Mouse (Mus musculus) embryonic facial prominence, embryonic 12.5 days (tissue): ENCODE measurements around the gene Gm49392. TPM values are rescaled to one million over a fixed set of nuclear protein-coding genes. Genes with fewer than 3 reads are reported as not detected.
"Not testable (repeated sequence)": the region's sequence is repeated elsewhere in the genome, so short reads cannot be mapped to it uniquely, and the experiment has no call there.

Source experiments
- ATAC-seq: fragments of 200-750 bp; cut with Nextera tagmentation; 2 replicates; pipeline ENCODE4 v1.8.0; 2017; ENCODE audit not compliant: insufficient number of reproducible peaks, insufficient read depth, low FRiP score, low TSS enrichment
- H3K27ac ChIP-seq: fragments of 300-500 bp; sonication (generic); 2 replicates; pipeline ENCODE4 v1.5.1; 2016; ENCODE audit warnings: mild to moderate bottlenecking
- H3K27me3 ChIP-seq: fragments of 300-500 bp; sonication (generic); 2 replicates; pipeline ENCODE4 v1.6.1; 2016; ENCODE audit warnings: mild to moderate bottlenecking, moderate library complexity
- H3K36me3 ChIP-seq: fragments of 300-500 bp; sonication (generic); 2 replicates; pipeline ENCODE4 v1.6.1; 2016; ENCODE audit warnings: mild to moderate bottlenecking
- H3K4me1 ChIP-seq: fragments of 300-500 bp; sonication (generic); 2 replicates; pipeline ENCODE4 v1.6.1; 2016
- H3K4me2 ChIP-seq: fragments of 300-500 bp; sonication (generic); replicated peaks from 2 replicates; pipeline ENCODE4 v1.6.1; 2016; ENCODE audit warnings: mild to moderate bottlenecking, moderate library complexity
- H3K4me3 ChIP-seq: fragments of 300-500 bp; sonication (generic); 2 replicates; pipeline ENCODE4 v1.5.1; 2016; ENCODE audit warnings: mild to moderate bottlenecking
- H3K9ac ChIP-seq: fragments of 300-500 bp; sonication (generic); 2 replicates; pipeline ENCODE4 v1.6.1; 2016; ENCODE audit warnings: mild to moderate bottlenecking, moderate library complexity
- H3K9me3 ChIP-seq: fragments of 300-500 bp; sonication (generic); 2 replicates; pipeline ENCODE4 v1.6.1; 2016; ENCODE audit warnings: mild to moderate bottlenecking, moderate library complexity
- WGBS: fragments of 180-500 bp; shearing (Covaris S2); methylation state at CpG from one replicate; pipeline ENCODE4 v1.1.7; 2016; 5-methylcytosine and 5-hydroxymethylcytosine counted together
- polyA plus RNA-seq: library from polyadenylated mRNA; unstranded; fragments of >200 nt; fragmentation: Nextera tagmentation; extraction: Ambion mirVana; gene quantifications from 2 replicates; pipeline ENCODE4 v1.2.1, GENCODE M21; 2016

The Gm49392 gene
- 0.34 TPM in 1 of 2 replicates, not detected in the other for polyA plus RNA-seq

DNA sequence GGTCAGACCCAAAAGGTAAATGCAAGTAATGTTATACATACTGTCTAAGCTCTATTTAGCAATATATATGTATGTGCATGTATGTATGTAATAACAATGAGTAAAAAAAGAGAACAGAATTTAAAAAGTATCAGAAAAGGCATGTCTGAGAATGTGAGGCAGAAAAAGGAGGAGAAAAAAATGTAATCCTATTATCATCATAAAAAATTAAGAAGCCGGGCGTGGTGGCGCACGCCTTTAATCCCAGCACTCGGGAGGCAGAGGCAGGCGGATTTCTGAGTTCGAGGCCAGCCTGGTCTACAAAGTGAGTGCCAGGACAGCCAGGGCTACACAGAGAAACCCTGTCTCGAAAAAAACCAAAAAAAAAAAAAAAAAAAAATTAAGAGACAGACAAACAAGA is at the start of gene Gm49392:
TSS of gene Gm49392 (minus strand) at position 101 of the 400 bp plus-strand sequence.
- not testable (repeated sequence) for ATAC-seq, H3K27me3 ChIP-seq, H3K4me1 ChIP-seq, H3K9ac ChIP-seq, H3K4me3 ChIP-seq, H3K9me3 ChIP-seq, H3K4me2 ChIP-seq, H3K36me3 ChIP-seq, H3K27ac ChIP-seq
- WGBS, result 80% methylated on average over 8 of the region's 8 CpGs

DNA sequence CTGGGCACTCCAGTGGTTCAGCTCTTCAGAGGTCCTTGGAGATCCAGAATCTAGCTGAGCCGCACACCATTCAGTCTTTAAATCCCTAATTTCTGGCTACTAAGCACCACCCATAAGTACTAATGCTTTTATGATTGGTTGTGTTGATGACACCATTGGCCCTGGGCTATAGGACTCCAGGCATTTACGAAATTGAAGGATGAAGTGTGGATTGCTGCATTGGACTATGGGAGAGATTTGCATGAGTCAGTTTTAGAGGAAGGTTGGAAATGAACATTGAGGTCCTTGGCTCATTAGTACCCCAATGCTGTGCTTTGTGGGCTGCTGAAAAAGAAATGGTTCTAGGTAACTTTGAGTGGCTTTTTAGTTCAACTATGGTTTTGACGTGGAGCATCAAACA is 45.2 kb upstream of the Gm49392 start, which contains the start of gene Tpbpa:
TSS of gene Tpbpa (minus strand) at position 101 of the 400 bp plus-strand sequence.
- WGBS, result 78% methylated on average over 3 of the region's 3 CpGs

DNA sequence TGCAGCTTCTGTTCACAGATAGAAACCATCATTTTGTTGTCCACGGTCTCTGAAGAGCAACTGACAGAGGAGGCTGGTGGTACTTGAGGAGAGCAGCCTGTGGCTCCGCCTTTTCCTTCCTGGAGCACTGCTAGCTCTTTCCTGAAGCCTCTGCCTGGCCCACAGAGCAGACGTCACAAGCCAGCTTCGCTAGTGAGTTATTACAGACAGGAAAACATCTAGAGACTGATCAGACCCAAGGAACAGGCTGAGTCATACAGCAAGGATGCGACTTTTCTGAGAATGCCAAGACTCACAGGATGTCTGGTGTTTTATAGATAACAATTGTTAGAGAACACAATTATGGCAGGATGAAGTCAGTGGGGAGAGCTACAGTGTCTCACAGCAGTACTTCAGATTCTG is 39.8 kb upstream of the Gm49392 start, which contains the start of the genes Gm49391 and Ctla2a:
TSS of gene Gm49391 (minus strand) at position 72 of the 402 bp plus-strand sequence.
TSS of gene Ctla2a (minus strand) at position 126 of the 402 bp plus-strand sequence.
- no peaks in the 10 kb centered on the region for H3K27me3 ChIP-seq
- H3K4me1 ChIP-seq, result no peaks in the 10 kb centered on the region
- H3K9me3 ChIP-seq, result peaks cover 5% of the 10 kb centered on the region; the same call in 1 of the 2 replicates
- no peak within 1 kb of the TSS for H3K27ac ChIP-seq
- H3K9ac ChIP-seq, result no peak within 1 kb of the TSS
- H3K4me2 ChIP-seq, result no peak within 1 kb of the TSS
- 65% methylated on average over 5 of the region's 5 CpGs for WGBS
- H3K36me3 ChIP-seq, result no peaks in the 10 kb centered on the region
- no peak within 1 kb of the TSS for H3K4me3 ChIP-seq
- ATAC-seq, result no peak

More for the DNA sequence above, 45.2 kb upstream of the Gm49392 start, which contains the start of gene Tpbpa:
- H3K4me1 ChIP-seq, ATAC-seq, H3K36me3 ChIP-seq, H3K27ac ChIP-seq, H3K9me3 ChIP-seq, H3K27me3 ChIP-seq, H3K9ac ChIP-seq, H3K4me2 ChIP-seq, H3K4me3 ChIP-seq: not testable (repeated sequence)

DNA sequence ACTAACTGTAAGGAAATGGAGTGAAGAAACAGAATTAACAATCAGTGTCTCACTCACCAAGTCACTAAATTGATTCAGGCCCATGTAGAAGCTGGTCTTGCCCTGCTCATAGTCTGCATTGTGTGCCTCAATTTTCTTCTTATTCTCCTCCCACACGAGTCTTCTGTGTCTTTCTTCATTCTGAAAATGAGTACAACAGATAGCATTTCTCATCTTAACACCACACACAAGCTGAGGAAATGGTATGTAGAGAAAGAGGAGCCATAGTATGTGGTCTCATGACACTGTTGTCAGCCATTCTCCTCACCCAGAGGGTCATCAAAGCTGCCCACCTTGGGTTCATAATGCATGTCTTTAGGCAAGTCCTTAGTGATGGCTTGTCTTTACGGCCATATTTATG is 38.8 kb upstream of the Gm49392 start, which contains the start of gene Gm49393:
TSS of gene Gm49393 (minus strand) at position 101 of the 400 bp plus-strand sequence.
- not testable (repeated sequence) for H3K4me3 ChIP-seq, H3K4me1 ChIP-seq, H3K4me2 ChIP-seq, H3K27me3 ChIP-seq, H3K36me3 ChIP-seq, H3K9ac ChIP-seq, ATAC-seq, H3K27ac ChIP-seq, H3K9me3 ChIP-seq
- WGBS, result 69% methylated on average over 2 of the region's 2 CpGs

DNA sequence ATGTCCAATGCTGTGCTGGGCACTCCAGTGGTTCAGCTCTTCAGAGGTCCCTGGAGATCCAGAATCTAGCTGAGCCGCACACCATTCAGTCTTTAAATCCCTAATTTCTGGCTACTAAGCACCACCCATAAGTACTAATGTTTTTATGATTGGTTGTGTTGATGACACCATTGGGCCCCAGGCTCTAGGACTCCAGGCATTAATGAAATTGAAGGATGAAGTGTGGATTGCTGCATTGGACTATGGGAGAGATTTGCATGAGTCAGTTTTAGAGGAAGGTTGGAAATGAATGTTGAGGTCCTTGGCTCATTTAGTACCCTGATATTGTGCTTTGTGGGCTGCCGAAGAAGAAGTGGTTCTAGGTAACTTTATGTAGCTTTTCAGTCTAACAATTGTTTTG is 8.1 kb upstream of the Gm49392 start, which contains the start of gene Tpbpb:
TSS of gene Tpbpb (minus strand) at position 101 of the 400 bp plus-strand sequence.
- 88% methylated on average over 2 of the region's 2 CpGs for WGBS
- H3K36me3 ChIP-seq, H3K4me3 ChIP-seq, ATAC-seq, H3K27ac ChIP-seq, H3K4me1 ChIP-seq, H3K27me3 ChIP-seq, H3K9me3 ChIP-seq, H3K4me2 ChIP-seq, H3K9ac ChIP-seq: not testable (repeated sequence)

DNA sequence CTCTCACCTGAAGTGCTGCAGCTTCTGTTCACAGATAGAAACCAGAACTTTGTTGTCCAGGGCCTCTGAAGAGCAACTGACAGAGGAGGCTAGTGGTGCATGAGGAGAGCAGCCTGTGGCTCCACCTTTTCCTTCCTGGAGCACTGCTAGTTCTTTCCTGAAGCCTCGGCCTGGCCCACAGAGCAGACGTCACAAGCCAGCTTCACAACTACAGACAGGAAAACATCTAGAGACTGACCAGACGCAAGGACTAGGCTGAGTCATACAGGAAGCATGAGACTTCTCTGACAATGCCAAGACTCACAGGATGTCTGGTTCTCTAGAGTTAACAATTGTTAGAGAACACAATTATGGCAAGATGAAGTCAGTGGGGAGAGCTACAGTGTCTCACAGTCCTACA is 634 bp upstream of the Gm49392 start, which contains the start of gene Ctla2b:
TSS of gene Ctla2b (minus strand) at position 120 of the 400 bp plus-strand sequence.
- Histone ChIP-seq H3K4me3 (no peak within 1 kb of the TSS), H3K9me3 (no peaks in the 10 kb centered on the region), H3K27me3 (no peaks in the 10 kb centered on the region), H3K9ac (no peak within 1 kb of the TSS), H3K4me2 (no peak within 1 kb of the TSS), H3K27ac (no peak within 1 kb of the TSS), H3K4me1 (no peaks in the 10 kb centered on the region), H3K36me3 (no peaks in the 10 kb centered on the region)
- no peak for ATAC-seq
- 73% methylated on average over 3 of the region's 3 CpGs for WGBS

DNA sequence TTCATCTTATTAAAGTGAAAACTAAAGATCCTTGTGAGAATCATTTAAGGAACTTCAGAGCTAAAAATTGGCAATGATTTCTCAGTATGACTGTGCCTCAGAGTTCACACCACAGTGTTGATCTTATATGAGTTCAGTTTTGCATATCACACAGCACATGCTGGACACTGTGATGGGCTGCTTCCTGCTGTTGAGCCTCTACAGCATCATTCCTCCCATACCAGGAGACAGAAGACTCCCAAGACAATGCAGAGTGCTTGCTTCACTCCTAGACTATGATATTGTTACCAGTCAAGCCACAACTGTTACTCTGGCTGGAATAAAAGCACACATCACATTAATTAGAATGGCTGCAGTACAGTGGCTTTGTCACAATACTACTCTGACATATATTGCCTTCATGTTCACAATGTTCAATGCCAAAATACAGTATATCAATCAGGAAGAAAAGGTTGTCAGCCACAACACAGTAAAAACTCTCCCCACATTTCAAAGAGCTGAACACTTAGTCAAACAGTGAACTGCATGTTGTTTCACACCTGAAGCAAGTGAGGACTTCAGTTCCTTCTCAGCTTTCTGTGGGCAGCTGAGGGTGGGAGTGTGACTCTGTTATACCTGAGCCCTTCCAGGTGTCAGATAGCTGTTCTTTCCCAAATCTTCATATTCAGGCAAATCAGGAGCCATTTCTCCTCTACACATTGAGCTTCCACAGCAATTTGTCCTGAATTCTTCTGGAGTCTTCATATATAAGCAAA is 1.1 kb downstream of the Gm49392 start:
- no peaks in the 10 kb centered on the region for H3K4me1 ChIP-seq
- H3K9me3 ChIP-seq, result no peaks in the 10 kb centered on the region
- H3K9ac ChIP-seq, result no peak overlapping the region
- no peak overlapping the region for H3K4me2 ChIP-seq
- no peaks in the 10 kb centered on the region for H3K27me3 ChIP-seq
- H3K4me3 ChIP-seq, result no peak overlapping the region
- no peaks in the 10 kb centered on the region for H3K36me3 ChIP-seq
- no peak overlapping the region for H3K27ac ChIP-seq
- no peak for ATAC-seq

DNA sequence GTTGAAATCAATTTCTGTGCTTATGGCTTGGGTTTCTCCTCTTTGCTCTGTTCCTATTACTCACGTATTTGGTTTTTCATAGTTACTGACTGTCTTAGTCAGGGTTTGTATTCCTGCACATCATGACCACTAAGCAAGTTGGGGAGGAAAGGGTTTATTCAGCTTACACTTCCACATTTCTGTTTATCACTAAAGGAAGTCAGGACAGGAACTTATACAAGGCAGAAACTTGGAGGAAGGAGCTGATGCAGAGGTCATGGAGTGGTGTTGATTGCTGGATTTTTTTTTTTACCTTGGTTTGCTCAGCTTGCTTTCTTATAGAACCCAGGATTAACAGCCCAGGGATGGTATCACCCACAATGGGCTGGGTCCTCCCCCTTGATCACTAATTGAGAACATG is 4.4 kb downstream of the Gm49392 start:
- ATAC-seq, result no peak

DNA sequence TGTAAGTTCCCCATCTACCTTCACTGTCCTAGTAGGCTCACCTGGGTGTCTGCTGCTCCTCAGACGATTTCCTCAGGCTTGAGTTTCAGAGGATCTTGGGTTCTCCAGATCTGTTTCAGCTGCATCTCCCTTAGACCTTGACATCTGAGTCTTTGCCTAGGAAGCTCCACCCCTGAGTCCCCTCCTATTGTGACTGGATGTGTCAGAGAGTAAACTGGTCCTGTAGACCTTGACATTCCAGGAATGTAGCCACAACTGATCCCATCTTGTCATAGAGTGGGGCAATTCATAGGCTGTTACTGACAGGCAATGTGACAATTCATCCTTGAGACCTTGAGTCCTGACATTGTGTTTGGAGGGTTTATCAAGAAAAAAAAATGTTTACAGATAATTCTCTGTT is 32.4 kb downstream of the Gm49392 start, which contains the start of gene 4930486L24Rik:
TSS of gene 4930486L24Rik (minus strand) at position 195 of the 400 bp plus-strand sequence.
- no peak for ATAC-seq
- no peaks in the 10 kb centered on the region for H3K4me1 ChIP-seq
- H3K4me2 ChIP-seq, result no peak within 1 kb of the TSS
- no peak within 1 kb of the TSS for H3K9ac ChIP-seq
- H3K36me3 ChIP-seq, result no peaks in the 10 kb centered on the region
- no peaks in the 10 kb centered on the region for H3K27me3 ChIP-seq
- H3K4me3 ChIP-seq, result no peak within 1 kb of the TSS
- no peak within 1 kb of the TSS for H3K27ac ChIP-seq
- WGBS, result 75% methylated on average over 1 of the region's 1 CpGs
- H3K9me3 ChIP-seq, result no peaks in the 10 kb centered on the region

More for the DNA sequence above, 4.4 kb downstream of the Gm49392 start:
- Histone ChIP-seq H3K4me3 (no peak overlapping the region), H3K9me3 (no peaks in the 10 kb centered on the region), H3K27ac (no peak overlapping the region), H3K4me2 (no peak overlapping the region), H3K27me3 (no peaks in the 10 kb centered on the region), H3K36me3 (no peaks in the 10 kb centered on the region), H3K9ac (no peak overlapping the region), H3K4me1 (no peaks in the 10 kb centered on the region)
- WGBS, result 77% methylated on average over 1 of the region's 1 CpGs

DNA sequence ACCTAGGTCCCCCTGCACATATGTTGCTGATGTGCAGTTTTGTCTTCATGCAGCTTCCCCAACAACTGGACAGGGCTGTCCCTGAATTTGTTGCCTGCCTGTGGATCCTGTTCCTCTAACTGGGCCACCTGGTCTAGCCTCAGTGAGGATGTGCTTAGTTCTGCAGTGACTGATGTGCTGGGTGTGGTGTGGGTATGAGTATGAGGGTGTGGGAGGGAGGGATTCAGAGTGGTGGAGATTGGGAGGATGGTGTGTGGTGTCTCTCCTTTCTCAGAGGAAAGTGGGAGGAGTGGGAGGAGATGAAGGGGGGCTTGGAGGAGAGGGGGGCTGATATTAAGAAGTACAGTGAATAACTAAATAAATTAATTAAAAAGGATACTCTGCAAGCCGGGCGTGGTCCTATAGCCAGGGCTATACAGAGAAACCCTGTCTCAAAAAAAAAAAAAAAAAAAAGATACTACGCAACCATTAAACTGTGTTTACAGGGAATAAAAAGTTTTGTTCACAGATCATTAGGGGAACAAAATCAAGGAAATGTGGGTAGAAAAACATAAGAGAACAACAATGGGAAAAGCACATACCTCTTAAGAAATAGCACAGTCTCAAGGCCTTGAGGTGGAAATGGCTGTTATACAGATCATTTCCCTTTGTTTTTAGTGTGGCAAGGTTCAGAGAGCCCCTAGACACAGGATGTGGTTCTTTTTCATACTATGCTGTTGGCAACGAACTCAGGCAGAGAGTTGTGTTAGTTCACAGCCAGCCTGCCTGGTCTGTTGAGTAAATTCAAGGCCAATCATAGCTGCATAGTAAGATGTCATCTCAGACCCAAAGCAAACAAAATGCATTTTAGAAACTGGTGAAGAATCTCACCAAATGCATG is 48.2 kb downstream of the Gm49392 start:
- no peak for ATAC-seq
- no peaks in the 10 kb centered on the region for H3K9me3 ChIP-seq
- no peak overlapping the region for H3K4me3 ChIP-seq
- H3K9ac ChIP-seq, result no peak overlapping the region
- H3K4me1 ChIP-seq, result no peaks in the 10 kb centered on the region
- WGBS, result 77% methylated on average over 4 of the region's 4 CpGs
- H3K36me3 ChIP-seq, result no peaks in the 10 kb centered on the region
- no peak overlapping the region for H3K4me2 ChIP-seq
- H3K27ac ChIP-seq, result no peak overlapping the region
- H3K27me3 ChIP-seq, result no peaks in the 10 kb centered on the region

DNA sequence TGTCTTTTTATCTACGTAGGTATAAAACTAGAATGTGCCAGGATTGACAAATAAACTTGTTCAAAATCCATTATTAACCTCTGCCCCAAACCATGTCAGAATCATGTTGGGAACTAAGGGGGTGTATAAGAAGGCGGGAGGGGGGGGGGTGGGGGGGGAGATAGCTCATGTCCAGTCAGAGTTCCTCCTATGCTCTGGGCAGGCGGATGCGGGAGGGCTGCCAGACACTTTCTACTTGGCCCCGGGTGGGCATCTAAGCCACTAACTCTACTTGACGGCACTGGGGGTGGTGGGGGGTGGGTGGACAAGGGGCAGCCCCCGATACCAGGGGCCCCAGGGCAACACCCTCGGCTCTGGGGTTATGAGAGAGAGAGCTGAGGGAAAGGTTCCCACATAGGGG is 53.5 kb downstream of the Gm49392 start:
- no peaks in the 10 kb centered on the region for H3K27me3 ChIP-seq
- WGBS, result 89% methylated on average over 8 of the region's 8 CpGs
- no peak for ATAC-seq
- H3K9ac ChIP-seq, result no peak overlapping the region
- H3K4me1 ChIP-seq, result no peaks in the 10 kb centered on the region
- no peak overlapping the region for H3K4me3 ChIP-seq
- no peak overlapping the region for H3K4me2 ChIP-seq
- no peak overlapping the region for H3K27ac ChIP-seq
- no peaks in the 10 kb centered on the region for H3K9me3 ChIP-seq
- no peaks in the 10 kb centered on the region for H3K36me3 ChIP-seq
